Comparison of ENCODE assay signal across 10 mouse cellular contexts in genomic region chr2:135766471-135767063, GRCm38 (mm10).
DNase-seq lines count a peak whose midpoint lies in the region; ATAC-seq and TF ChIP-seq lines count a peak whose summit lies in the region.
"Had no signal": no experiment of that assay in that cellular context is flagged by ENCODE, and none has a peak within 500 bp of the region (broad histone marks: within the 10 kb centered on the region; RNA-seq: fewer than 3 reads in every experiment).

No protein-coding gene starts in this region.

- H3K9me3 ChIP-seq in heart, embryonic 16.5 days (replicated peaks; ENCODE audit: control insufficient read depth, low read length) = no peaks in the 10 kb centered on the region
- no peaks in the 10 kb centered on the region for H3K9me3 ChIP-seq in intestine, embryonic 16.5 days (ENCODE audit: control insufficient read depth, low read length)
- H3K9me3 ChIP-seq: hindbrain, embryonic 15.5 days had no signal

- peaks cover 28% of the 10 kb centered on the region for H3K4me1 ChIP-seq in heart, embryonic 16.5 days (ENCODE audit: control insufficient read depth, insufficient read depth, low read length)
- H3K4me1 ChIP-seq in heart, adult 2 months (ENCODE audit: control insufficient read depth, insufficient read depth, low read length) = peaks cover 13% of the 10 kb centered on the region
- peaks cover 8% of the 10 kb centered on the region for H3K4me1 ChIP-seq in intestine, embryonic 16.5 days (ENCODE audit: control insufficient read depth, insufficient read depth, low read length)

- 36% methylated on average over 6 of the region's 6 CpGs for WGBS in heart, embryonic 16.5 days
- WGBS in heart, adult 2 months = 66% methylated on average over 6 of the region's 6 CpGs
- WGBS in intestine, embryonic 16.5 days = 65% methylated on average over 6 of the region's 6 CpGs

- no peaks in the 10 kb centered on the region for H3K79me3 ChIP-seq in C2C12 (ENCODE audit: low read depth)

- ATAC-seq in heart, embryonic 16.5 days (replicated peaks; ENCODE audit: extremely low read depth, insufficient read depth, low FRiP score) = peak; percentile 84
- peak; percentile 73 for ATAC-seq in intestine, embryonic 16.5 days

- peak overlapping the region; percentile 13; the same call in 1 of the 2 replicates for H3K9ac ChIP-seq in heart, embryonic 16.5 days (ENCODE audit: low read length)
- no peak overlapping the region for H3K9ac ChIP-seq in heart, adult 2 months (ENCODE audit: low read depth, low read length)
- no peak overlapping the region for H3K9ac ChIP-seq in intestine, embryonic 16.5 days (ENCODE audit: low read depth, low read length)
- H3K9ac ChIP-seq: hindbrain, embryonic 15.5 days; liver, embryonic 14.5 days had no signal

- H3K27me3 ChIP-seq in heart, embryonic 16.5 days (ENCODE audit: control insufficient read depth, insufficient read depth, low read length) = no peaks in the 10 kb centered on the region
- no peaks in the 10 kb centered on the region for H3K27me3 ChIP-seq in heart, adult 2 months (ENCODE audit: control insufficient read depth, insufficient read depth, low read length)
- H3K27me3 ChIP-seq in C2C12 (ENCODE audit: control insufficient read depth, insufficient read depth, insufficient read length) = no peaks in the 10 kb centered on the region
- no peaks in the 10 kb centered on the region for H3K27me3 ChIP-seq in intestine, embryonic 16.5 days (replicated peaks; ENCODE audit: control insufficient read depth, insufficient read depth, low read length)
- H3K27me3 ChIP-seq: hindbrain, embryonic 15.5 days had no signal

- H3K4me3 ChIP-seq in heart, embryonic 16.5 days (ENCODE audit: low read length) = peak overlapping the region; percentile 6; the same call in 1 of the 2 replicates
- H3K4me3 ChIP-seq in heart, adult 2 months = no peak overlapping the region
- H3K4me3 ChIP-seq in C2C12 (ENCODE audit: insufficient read depth, poor library complexity, severe bottlenecking) = no peak overlapping the region
- H3K4me3 ChIP-seq in intestine, embryonic 16.5 days (ENCODE audit: low read length) = no peak overlapping the region
- H3K4me3 ChIP-seq: hindbrain, embryonic 15.5 days had no signal

- no peak for DNase-seq in heart, adult 2 months
- DNase-seq in adrenal gland, postnatal 14 days = peak; percentile 81
- DNase-seq in left cerebral cortex, adult 8-10 months (ENCODE audit: low spot score in 2 of 2) = no peak
- no peak for DNase-seq in B cell, adult 2 months
- DNase-seq in layer of hippocampus, adult 18-20 months (ENCODE audit: low spot score in 2 of 2) = no peak

- TF ChIP-seq CTCF in heart, adult 2 months (IDR thresholded peaks at IDR 0.05) = no peak
- TF ChIP-seq CTCF in C2C12 (IDR thresholded peaks at IDR 0.05; ENCODE audit: control insufficient read depth, insufficient read depth, insufficient read length) = no peak

- TF ChIP-seq POLR2A in heart, adult 2 months (IDR thresholded peaks at IDR 0.05; ENCODE audit: insufficient read depth, low read depth, low read length) = no peak

- H3K79me2 ChIP-seq in heart, adult 2 months (replicated peaks; ENCODE audit: control insufficient read depth, insufficient read depth, low read length) = peaks cover 14% of the 10 kb centered on the region
- no peaks in the 10 kb centered on the region for H3K79me2 ChIP-seq in C2C12 (ENCODE audit: control insufficient read depth, insufficient read depth)

- no peak overlapping the region for H3K27ac ChIP-seq in heart, embryonic 16.5 days (ENCODE audit: low read length)
- H3K27ac ChIP-seq in heart, adult 2 months = no peak overlapping the region
- no peak overlapping the region for H3K27ac ChIP-seq in intestine, embryonic 16.5 days (ENCODE audit: low read length)
- H3K27ac ChIP-seq: hindbrain, embryonic 15.5 days; liver, embryonic 14.5 days had no signal

- TF ChIP-seq EP300 in heart, adult 2 months (IDR thresholded peaks at IDR 0.05; ENCODE audit: insufficient read depth, low read depth, low read length) = no peak

- H3K36me3 ChIP-seq in heart, embryonic 16.5 days (ENCODE audit: control insufficient read depth, insufficient read depth) = no peaks in the 10 kb centered on the region
- H3K36me3 ChIP-seq in heart, adult 2 months (ENCODE audit: control insufficient read depth, insufficient read depth, low read length) = peaks cover 14% of the 10 kb centered on the region
- H3K36me3 ChIP-seq in C2C12 (ENCODE audit: control insufficient read depth, insufficient read depth) = no peaks in the 10 kb centered on the region
- no peaks in the 10 kb centered on the region for H3K36me3 ChIP-seq in intestine, embryonic 16.5 days (ENCODE audit: control insufficient read depth, insufficient read depth, low read length)
- H3K36me3 ChIP-seq: hindbrain, embryonic 15.5 days had no signal

- intact Hi-C loops in heart, adult 2 months (cut with DNase I) = no loop called here

- peak overlapping the region; percentile 43 for H3K4me2 ChIP-seq in heart, embryonic 16.5 days (ENCODE audit: low read depth, low read length)
- no peak overlapping the region for H3K4me2 ChIP-seq in intestine, embryonic 16.5 days (ENCODE audit: low read depth, low read length)
- H3K4me2 ChIP-seq: hindbrain, embryonic 15.5 days had no signal

- H3ac ChIP-seq in C2C12 (ENCODE audit: control insufficient read depth, insufficient read length, low read depth) = no peak overlapping the region

TF ChIP-seq in C2C12, 6 proteins besides CTCF, POLR2A, EP300 and RAD21:
- TF ChIP-seq FOSL1 (IDR thresholded peaks at IDR 0.05; ENCODE audit: insufficient read depth, low read length, poor library complexity, severe bottlenecking) = no peak
- no peak for TF ChIP-seq MAX (IDR thresholded peaks at IDR 0.05)
- TF ChIP-seq MYOG (IDR thresholded peaks at IDR 0.05; ENCODE audit: control insufficient read depth, extremely low read depth, insufficient read length) = no peak
- peak; percentile 62 for TF ChIP-seq MYOD1 (IDR thresholded peaks at IDR 0.05; ENCODE audit: control insufficient read depth, insufficient read length, low read depth)
- peak; percentile 48 for TF ChIP-seq CEBPB (IDR thresholded peaks at IDR 0.05; ENCODE audit: low read depth)
- TF ChIP-seq USF1 (IDR thresholded peaks at IDR 0.05; ENCODE audit: low read depth) = no peak
TF ChIP-seq in C2C12: peak in this region for 2.
